Mouse (Mus musculus) MEL (cell line): ENCODE results near the gene Rcsd1. TPM values are rescaled to one million over a fixed set of nuclear protein-coding genes. Genes with fewer than 3 reads are reported as not detected.

Experiments
- DNase-seq: peaks from one replicate; pipeline ENCODE4 v3.0.0; 2011; ENCODE audit warnings: low read depth, low spot score
- H3K27ac ChIP-seq: 2 replicates; pipeline ENCODE4 v1.5.1; 2012; ENCODE audit warnings: low read depth, mild to moderate bottlenecking, control low read depth, low read length, moderate library complexity; ENCODE audit not compliant: control insufficient read depth
- H3K27me3 ChIP-seq, 2 experiments: fragments of 150-350 bp in 1 of 2; sonication (generic) in 1 of 2; 2 replicates each; pipeline ENCODE4 v1.6.1; 2012; ENCODE audit warnings: low read length in 2 of 2, mild to moderate bottlenecking in 2 of 2, improper control_type of control experiment in 1 of 2, moderate library complexity in 1 of 2; ENCODE audit not compliant: insufficient read depth in 2 of 2, control insufficient read depth in 1 of 2
- H3K36me3 ChIP-seq, 2 experiments: 2 replicates each; pipeline ENCODE4 v1.6.1; 2012 to 2014; ENCODE audit warnings: low read length in 2 of 2, improper control_type of control experiment in 1 of 2, inconsistent platforms in 1 of 2, mild to moderate bottlenecking in 1 of 2; ENCODE audit not compliant: insufficient read depth in 2 of 2, control insufficient read depth in 1 of 2
- H3K4me1 ChIP-seq, 2 experiments: fragments of 150-350 bp in 1 of 2; sonication (generic) in 1 of 2; 2 replicates each; pipeline ENCODE4 v1.6.1; 2012; ENCODE audit warnings: low read length in 2 of 2, improper control_type of control experiment in 1 of 2, mild to moderate bottlenecking in 1 of 2; ENCODE audit not compliant: insufficient read depth in 2 of 2, control insufficient read depth in 1 of 2
- H3K4me3 ChIP-seq, 2 experiments: fragments of 150-350 bp in 1 of 2; sonication (generic) in 1 of 2; 2 replicates each; pipeline ENCODE4 v1.5.1; 2012; ENCODE audit warnings: low read depth in 2 of 2, low read length in 2 of 2, mild to moderate bottlenecking in 2 of 2, moderate library complexity in 2 of 2, control low read depth in 1 of 2, improper control_type of control experiment in 1 of 2; ENCODE audit not compliant: control insufficient read depth in 1 of 2, insufficient read depth in 1 of 2
- H3K79me2 ChIP-seq: 2 replicates; pipeline ENCODE4 v1.6.1; 2012; ENCODE audit warnings: mild to moderate bottlenecking, low read length, moderate library complexity; ENCODE audit not compliant: control insufficient read depth, poor library complexity, insufficient read depth
- H3K9ac ChIP-seq: 2 replicates; pipeline ENCODE4 v1.6.1; 2012; ENCODE audit warnings: low read depth, mild to moderate bottlenecking, control low read depth, low read length, moderate library complexity; ENCODE audit not compliant: control insufficient read depth, poor library complexity, severe bottlenecking
- H3K9me3 ChIP-seq: fragments of 150-350 bp; sonication (generic); replicated peaks from 2 replicates; pipeline ENCODE4 v1.6.1; 2012; ENCODE audit warnings: mild to moderate bottlenecking, low read length, improper control_type of control experiment, moderate library complexity; ENCODE audit not compliant: insufficient read depth
- CHD1 ChIP-seq: IDR thresholded peaks from 2 replicates; pipeline ENCODE4 v1.6.1; 2012; ENCODE audit warnings: low read depth, mild to moderate bottlenecking, inconsistent platforms, low read length, improper control_type of control experiment
- E2F4 ChIP-seq: IDR thresholded peaks from 2 replicates; pipeline ENCODE4 v1.6.1; 2011; ENCODE audit warnings: low read depth, low read length, improper control_type of control experiment, borderline replicate concordance
- ELF1 ChIP-seq: IDR thresholded peaks from 2 replicates; pipeline ENCODE4 v1.6.1; 2014; ENCODE audit warnings: low read depth, mild to moderate bottlenecking, inconsistent platforms, low read length, improper control_type of control experiment, moderate library complexity
- EP300 ChIP-seq, 2 experiments: IDR thresholded peaks; 2 replicates each; pipeline ENCODE4 v1.6.1; 2011; ENCODE audit warnings: improper control_type of control experiment in 2 of 2, low read length in 2 of 2, low read depth in 1 of 2, mild to moderate bottlenecking in 1 of 2
- ETS1 ChIP-seq: IDR thresholded peaks from 2 replicates; pipeline ENCODE4 v1.6.1; 2012; ENCODE audit warnings: low read depth, mild to moderate bottlenecking, inconsistent platforms, low read length, improper control_type of control experiment, moderate library complexity
- JUND ChIP-seq: IDR thresholded peaks from 2 replicates; pipeline ENCODE4 v1.6.1; 2011; ENCODE audit warnings: low read depth, mild to moderate bottlenecking, improper control_type of control experiment, low read length
- KAT2A ChIP-seq: conservative IDR thresholded peaks from 2 replicates; pipeline ENCODE4 v1.6.1; 2012; ENCODE audit warnings: low read depth, low read length, improper control_type of control experiment, inconsistent platforms
- MAZ ChIP-seq: IDR thresholded peaks from 2 replicates; pipeline ENCODE4 v1.6.1; 2012; ENCODE audit warnings: low read depth, mild to moderate bottlenecking, inconsistent platforms, low read length, improper control_type of control experiment
- MEF2A ChIP-seq: IDR thresholded peaks from 2 replicates; pipeline ENCODE4 v1.6.1; 2014; ENCODE audit warnings: low read depth, mild to moderate bottlenecking, inconsistent platforms, low read length, improper control_type of control experiment; ENCODE audit not compliant: poor library complexity, insufficient replicate concordance, severe bottlenecking; ENCODE audit errors: extremely low read depth
- MYB ChIP-seq: IDR thresholded peaks from 2 replicates; pipeline ENCODE4 v1.6.1; 2011; ENCODE audit warnings: mild to moderate bottlenecking, low read depth, low read length, improper control_type of control experiment
- RCOR1 ChIP-seq: IDR thresholded peaks from 2 replicates; pipeline ENCODE4 v1.6.1; 2012; ENCODE audit warnings: low read depth, mild to moderate bottlenecking, inconsistent platforms, low read length, improper control_type of control experiment
- TAL1 ChIP-seq: IDR thresholded peaks from 2 replicates; pipeline ENCODE4 v1.6.1; 2012; ENCODE audit warnings: mild to moderate bottlenecking, inconsistent platforms, low read length, moderate library complexity, mixed read lengths
- TBP ChIP-seq: IDR thresholded peaks from 2 replicates; pipeline ENCODE4 v1.8.0; 2011; ENCODE audit warnings: low read depth, low read length, improper control_type of control experiment
- TCF12 ChIP-seq: IDR thresholded peaks from 2 replicates; pipeline ENCODE4 v1.6.1; 2014; ENCODE audit warnings: low read depth, mild to moderate bottlenecking, inconsistent platforms, low read length, improper control_type of control experiment, moderate library complexity
- USF1 ChIP-seq: IDR thresholded peaks from 2 replicates; pipeline ENCODE4 v1.6.1; 2014; ENCODE audit warnings: low read depth, mild to moderate bottlenecking, inconsistent platforms, low read length, improper control_type of control experiment, moderate library complexity
- ZC3H11A ChIP-seq: IDR thresholded peaks from 2 replicates; pipeline ENCODE4 v1.6.1; 2012; ENCODE audit warnings: low read depth, mild to moderate bottlenecking, inconsistent platforms, low read length, improper control_type of control experiment
- ZKSCAN1 ChIP-seq: IDR thresholded peaks from 2 replicates; pipeline ENCODE4 v1.6.1; 2012; ENCODE audit warnings: low read depth, mild to moderate bottlenecking, inconsistent platforms, low read length, improper control_type of control experiment, moderate library complexity
- ZMIZ1 ChIP-seq: IDR thresholded peaks from 2 replicates; pipeline ENCODE4 v1.6.1; 2012; ENCODE audit warnings: low read depth, mild to moderate bottlenecking, inconsistent platforms, low read length, improper control_type of control experiment, moderate library complexity
- ZNF384 ChIP-seq: IDR thresholded peaks from 2 replicates; pipeline ENCODE4 v1.6.1; 2012; ENCODE audit warnings: low read depth, mild to moderate bottlenecking, inconsistent platforms, low read length, improper control_type of control experiment
- polyA plus RNA-seq, 2 experiments: library from polyadenylated mRNA; stranded (reverse) in 1 of 2; unstranded in 1 of 2; fragments of >175 nt in 1 of 2; fragments of >200 nt in 1 of 2; gene quantifications; 2 replicates each; pipeline versions ENCODE4 v1.2.1 to v1.2.4; 2012; ENCODE audit warnings: low replicate concordance in 2 of 2, low read depth in 1 of 2; ENCODE audit not compliant: insufficient read length in 2 of 2, insufficient read depth in 1 of 2, missing spikeins in 1 of 2
- total RNA-seq: library from RNA; depleted of rRNA; stranded (reverse); fragments of 300-350 nt; gene quantifications from 2 replicates; pipeline ENCODE4 v1.2.3, GENCODE M21; 2012

Rcsd1 gene
- total and polyA plus RNA-seq, 3 experiments: 19.0 to 38.0 TPM; not detected in 1

DNA sequence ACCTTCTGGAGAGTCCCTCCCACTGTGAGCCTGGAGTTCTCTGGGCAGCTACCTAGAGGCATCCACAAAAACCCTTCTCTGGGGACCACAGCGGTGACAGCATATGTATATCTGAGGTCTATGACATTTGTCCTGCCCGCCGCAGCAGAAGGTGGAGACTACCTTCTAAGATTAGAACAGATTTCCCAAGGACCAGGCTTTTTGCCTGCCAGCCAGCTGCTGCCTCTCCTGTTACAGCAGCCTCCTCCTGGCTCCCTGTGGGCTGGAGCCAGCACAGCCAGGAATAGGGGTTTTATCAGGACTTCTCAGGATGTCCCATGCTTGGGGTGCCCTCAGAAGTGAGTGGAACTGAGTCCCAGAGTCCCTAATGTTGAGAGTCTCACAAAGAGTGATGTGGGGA lies 32.6 kb downstream of the Rcsd1 start:
- Histone ChIP-seq H3K4me1 (peaks cover 0 to 2% of the 10 kb centered on the region in 2 experiments; a peak in 1 of 4 replicates), H3K9ac (no peak overlapping the region), H3K36me3 (no peaks in the 10 kb centered on the region; a peak in 2 of 4 replicates), H3K79me2 (no peaks in the 10 kb centered on the region), H3K4me3 (no peak overlapping the region), H3K9me3 (no peaks in the 10 kb centered on the region), H3K27ac (no peak overlapping the region), H3K27me3 (no peaks in the 10 kb centered on the region)
- no peak for TF ChIP-seq ZMIZ1
- TF ChIP-seq E2F4: no peak
- TF ChIP-seq KAT2A: no peak
- no peak for TF ChIP-seq JUND
- no peak for TF ChIP-seq MEF2A
- no peak for TF ChIP-seq EP300 (IDR thresholded peaks at IDR 0.05; ENCODE audit: low read depth in 1 of 2, low read length in 2 of 2)
- TF ChIP-seq ZKSCAN1: no peak
- TF ChIP-seq USF1: no peak
- no peak for TF ChIP-seq ELF1
- no peak for TF ChIP-seq MYB
- no peak for TF ChIP-seq TAL1
- DNase-seq: no peak

- no peak for DNase-seq
- TF ChIP-seq USF1 (no peak), TBP (no peak), ELF1 (no peak), MAZ (no peak), CHD1 (no peak), ETS1 (no peak), E2F4 (no peak), RCOR1 (no peak), TCF12 (no peak), ZNF384 (no peak), MEF2A (no peak), ZC3H11A (no peak)
- no peaks in the 10 kb centered on the region; a peak in 2 of 4 replicates for H3K36me3 ChIP-seq
- peaks cover 0 to 2% of the 10 kb centered on the region in 2 experiments; a peak in 1 of 4 replicates for H3K4me1 ChIP-seq
- H3K79me2 ChIP-seq: no peaks in the 10 kb centered on the region
- H3K9me3 ChIP-seq: no peaks in the 10 kb centered on the region
- H3K27ac ChIP-seq: no peak overlapping the region
- H3K9ac ChIP-seq: no peak overlapping the region
- H3K27me3 ChIP-seq: no peaks in the 10 kb centered on the region
- no peak overlapping the region for H3K4me3 ChIP-seq
Measured at GRCm38 (mm10) chr1:165675167-165675566, 34.4 kb downstream of the Rcsd1 start.
